Mouse (Mus musculus): Measurements from ENCODE around the gene Fut1. TPM values are rescaled to one million over a fixed set of nuclear protein-coding genes. Genes with fewer than 3 reads are reported as not detected.

Gene Fut1
- polyA plus RNA-seq, 1 experiment from 2014 or later: 0.70 TPM

GRCm38 (mm10) chr7:45630064-45630907, 13.2 kb downstream of the Fut1 start:
- Histone ChIP-seq H3K9me3 (ENCODE audit: control insufficient read depth, low read length) (no peaks in the 10 kb centered on the region), H3K4me1 (replicated peaks; ENCODE audit: control insufficient read depth, insufficient read depth, low read length) (no peaks in the 10 kb centered on the region), H3K4me2 (ENCODE audit: low read length) (no peak overlapping the region), H3K27ac (ENCODE audit: low read depth) (no peak overlapping the region), H3K27me3 (replicated peaks; ENCODE audit: control insufficient read depth, insufficient read depth, low read length) (0 out of 2 replicates have a peak, but pooled peaks cover 7% of the 10 kb centered on the region), H3K36me3 (ENCODE audit: control insufficient read depth, insufficient read depth, low read length) (no peaks in the 10 kb centered on the region), H3K4me3 (ENCODE audit: low read depth, low read length) (no peak overlapping the region), H3K9ac (ENCODE audit: low read length) (no peak overlapping the region)
- WGBS: 75% methylated on average over 23 of the region's 23 CpGs
- ATAC-seq (replicated peaks; ENCODE audit: low FRiP score, low TSS enrichment, low read depth) (no peak), DNase-seq (ENCODE audit: low spot score) (no peak)

- Histone ChIP-seq H3K4me3 (ENCODE audit: low read depth, low read length) (peak overlapping the region; percentile 3; the same call in 1 of the 2 replicates), H3K27ac (ENCODE audit: low read depth) (no peak overlapping the region), H3K9ac (ENCODE audit: low read length) (peak overlapping the region; percentile 30; the same call in 1 of the 2 replicates), H3K9me3 (ENCODE audit: control insufficient read depth, low read length) (no peaks in the 10 kb centered on the region), H3K4me1 (replicated peaks; ENCODE audit: control insufficient read depth, insufficient read depth, low read length) (no peaks in the 10 kb centered on the region), H3K4me2 (ENCODE audit: low read length) (peak overlapping the region; percentile 43), H3K27me3 (replicated peaks; ENCODE audit: control insufficient read depth, insufficient read depth, low read length) (0 out of 2 replicates have a peak, but pooled peaks cover 7% of the 10 kb centered on the region), H3K36me3 (ENCODE audit: control insufficient read depth, insufficient read depth, low read length) (peaks cover 6% of the 10 kb centered on the region; the same call in 1 of the 2 replicates)
- ATAC-seq (replicated peaks; ENCODE audit: low FRiP score, low TSS enrichment, low read depth): no peak
- WGBS: 25% methylated on average over 35 of the region's 35 CpGs
- DNase-seq (ENCODE audit: low spot score): no peak
Measured at GRCm38 (mm10) chr7:45632499-45632898, 15.4 kb downstream of the Fut1 start.

DNA sequence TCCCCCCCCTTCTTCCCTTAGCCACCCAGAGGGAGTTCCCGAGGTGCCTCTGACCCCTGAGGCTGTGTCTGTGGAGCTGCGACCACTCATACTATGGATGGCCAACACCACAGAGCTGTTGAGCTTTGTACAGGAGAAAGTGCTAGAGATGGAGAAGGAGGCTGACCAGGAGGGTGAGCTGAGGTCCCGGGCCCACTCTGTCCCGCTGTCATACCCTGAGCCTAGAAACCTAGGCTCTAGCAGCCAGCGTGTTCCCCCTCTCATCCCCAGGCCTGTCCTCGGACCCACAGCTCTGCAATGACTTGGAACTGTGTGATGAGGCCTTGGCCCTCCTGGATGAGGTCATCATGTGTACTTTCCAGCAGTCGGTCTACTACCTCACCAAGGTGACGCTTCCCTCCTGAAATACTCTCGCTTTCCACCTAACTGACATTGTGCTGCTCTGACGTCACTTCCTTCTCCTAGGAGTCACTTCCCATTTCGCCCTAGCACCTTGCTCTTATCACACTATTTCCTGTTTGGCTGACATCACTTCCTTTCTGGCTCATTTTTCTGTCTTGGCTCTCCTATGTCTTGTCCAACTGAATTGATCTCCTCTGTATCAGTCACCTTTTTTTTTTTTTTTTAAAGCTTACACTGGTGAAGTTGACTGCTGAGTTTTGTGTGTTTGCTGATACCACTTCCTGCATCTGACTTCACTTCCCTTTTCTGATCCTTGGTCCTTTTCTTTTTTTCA, 18.0 kb downstream of the Fut1 start:
- no peak overlapping the region for H3K9ac ChIP-seq (ENCODE audit: low read length)
- H3K4me2 ChIP-seq (ENCODE audit: low read length): no peak overlapping the region
- no peak for ATAC-seq (replicated peaks; ENCODE audit: low FRiP score, low TSS enrichment, low read depth)
- peaks cover 6% of the 10 kb centered on the region; the same call in 1 of the 2 replicates for H3K36me3 ChIP-seq (ENCODE audit: control insufficient read depth, insufficient read depth, low read length)
- H3K4me3 ChIP-seq (ENCODE audit: low read depth, low read length): no peak overlapping the region
- H3K27ac ChIP-seq (ENCODE audit: low read depth): peak overlapping the region; percentile 27; the same call in 1 of the 2 replicates
- peaks cover 7% of the 10 kb centered on the region for H3K4me1 ChIP-seq (replicated peaks; ENCODE audit: control insufficient read depth, insufficient read depth, low read length)
- no peaks in the 10 kb centered on the region for H3K9me3 ChIP-seq (ENCODE audit: control insufficient read depth, low read length)
- DNase-seq (ENCODE audit: low spot score): no peak
- H3K27me3 ChIP-seq (replicated peaks; ENCODE audit: control insufficient read depth, insufficient read depth, low read length): 0 out of 2 replicates have a peak, but pooled peaks cover 2% of the 10 kb centered on the region
- 87% methylated on average over 11 of the region's 11 CpGs for WGBS

DNA sequence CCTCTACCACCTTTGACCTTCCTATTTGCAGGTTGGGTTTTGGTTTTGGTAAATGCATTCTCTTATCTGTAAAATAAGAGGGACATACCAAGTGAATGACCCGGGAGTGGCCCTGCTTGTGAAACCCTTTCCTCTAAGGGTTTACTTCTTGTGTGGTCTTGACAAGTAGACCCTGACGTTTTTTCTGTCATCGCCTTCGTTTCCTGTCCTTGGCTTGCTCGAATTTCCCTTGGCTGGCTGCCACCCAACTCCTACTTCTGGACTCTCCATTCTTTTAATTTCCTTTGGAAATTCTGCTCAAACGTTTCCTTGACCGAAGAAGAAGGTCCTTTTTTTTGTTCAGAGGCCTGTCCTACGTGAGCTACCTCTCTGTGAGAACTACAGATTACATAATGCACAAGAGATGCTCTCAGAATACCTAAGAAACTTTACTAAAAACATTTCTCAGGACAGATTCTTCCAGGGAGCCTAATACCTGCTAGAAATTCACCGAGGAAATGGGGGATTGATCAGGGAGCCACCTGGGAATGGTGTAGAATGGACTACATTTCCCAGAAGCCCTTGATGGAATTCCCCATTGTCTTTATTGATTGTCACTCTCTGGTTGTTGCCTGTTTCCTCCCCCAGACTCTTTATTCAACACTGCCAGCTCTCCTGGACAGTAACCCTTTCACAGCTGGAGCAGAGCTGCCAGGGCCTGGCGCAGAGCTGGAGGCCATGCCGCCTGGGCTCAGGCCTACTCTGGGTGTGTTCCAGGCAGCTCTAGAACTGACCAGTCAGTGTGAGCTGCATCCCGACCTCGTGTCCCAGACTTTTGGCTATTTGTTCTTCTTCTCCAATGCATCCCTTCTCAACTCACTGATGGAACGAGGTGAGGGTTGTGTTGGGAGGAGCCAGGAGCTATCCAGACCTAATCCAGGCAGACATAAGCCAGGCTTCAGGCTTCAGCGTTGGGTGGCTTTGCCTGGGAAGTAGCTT, 18.9 kb downstream of the Fut1 start:
- Histone ChIP-seq H3K9ac (ENCODE audit: low read length) (no peak overlapping the region), H3K4me2 (ENCODE audit: low read length) (no peak overlapping the region), H3K36me3 (ENCODE audit: control insufficient read depth, insufficient read depth, low read length) (peaks cover 6% of the 10 kb centered on the region; the same call in 1 of the 2 replicates), H3K9me3 (ENCODE audit: control insufficient read depth, low read length) (no peaks in the 10 kb centered on the region), H3K4me1 (replicated peaks; ENCODE audit: control insufficient read depth, insufficient read depth, low read length) (peaks cover 12% of the 10 kb centered on the region), H3K4me3 (ENCODE audit: low read depth, low read length) (no peak overlapping the region), H3K27me3 (replicated peaks; ENCODE audit: control insufficient read depth, insufficient read depth, low read length) (0 out of 2 replicates have a peak, but pooled peaks cover 2% of the 10 kb centered on the region), H3K27ac (ENCODE audit: low read depth) (peak overlapping the region; percentile 36; the same call in 1 of the 2 replicates)
- 76% methylated on average over 15 of the region's 15 CpGs for WGBS
- ATAC-seq (replicated peaks; ENCODE audit: low FRiP score, low TSS enrichment, low read depth): no peak
- no peak for DNase-seq (ENCODE audit: low spot score)

DNA sequence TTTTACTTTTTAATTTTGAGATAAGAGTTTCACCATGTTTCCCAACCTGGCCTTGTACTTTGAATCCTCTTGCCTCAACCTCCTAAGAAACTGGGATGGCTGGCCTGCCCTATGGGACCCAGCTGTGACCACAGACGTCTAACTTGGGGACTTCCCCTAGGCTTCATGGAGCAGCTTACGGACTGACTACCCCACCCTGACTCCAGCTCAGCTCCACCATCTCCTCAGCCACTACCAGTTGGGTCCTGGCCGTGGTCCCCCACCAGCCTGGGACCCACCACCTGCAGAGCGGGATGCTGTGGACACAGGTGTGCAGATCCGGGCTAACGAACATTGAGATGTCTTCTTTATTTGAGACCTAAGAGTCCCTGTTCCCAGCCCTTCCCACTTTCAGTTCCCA, 20.6 kb downstream of the Fut1 start:
- 94% methylated on average over 6 of the region's 6 CpGs for WGBS
- H3K27ac ChIP-seq (ENCODE audit: low read depth): no peak overlapping the region
- H3K4me3 ChIP-seq (ENCODE audit: low read depth, low read length): no peak overlapping the region
- ATAC-seq (replicated peaks; ENCODE audit: low FRiP score, low TSS enrichment, low read depth): no peak
- H3K9me3 ChIP-seq (ENCODE audit: control insufficient read depth, low read length): no peaks in the 10 kb centered on the region
- H3K9ac ChIP-seq (ENCODE audit: low read length): no peak overlapping the region
- H3K4me1 ChIP-seq (replicated peaks; ENCODE audit: control insufficient read depth, insufficient read depth, low read length): peaks cover 29% of the 10 kb centered on the region
- peaks cover 6% of the 10 kb centered on the region; the same call in 1 of the 2 replicates for H3K36me3 ChIP-seq (ENCODE audit: control insufficient read depth, insufficient read depth, low read length)
- 0 out of 2 replicates have a peak, but pooled peaks cover 2% of the 10 kb centered on the region for H3K27me3 ChIP-seq (replicated peaks; ENCODE audit: control insufficient read depth, insufficient read depth, low read length)
- H3K4me2 ChIP-seq (ENCODE audit: low read length): peak overlapping the region; percentile 58
- DNase-seq (ENCODE audit: low spot score): no peak

DNA sequence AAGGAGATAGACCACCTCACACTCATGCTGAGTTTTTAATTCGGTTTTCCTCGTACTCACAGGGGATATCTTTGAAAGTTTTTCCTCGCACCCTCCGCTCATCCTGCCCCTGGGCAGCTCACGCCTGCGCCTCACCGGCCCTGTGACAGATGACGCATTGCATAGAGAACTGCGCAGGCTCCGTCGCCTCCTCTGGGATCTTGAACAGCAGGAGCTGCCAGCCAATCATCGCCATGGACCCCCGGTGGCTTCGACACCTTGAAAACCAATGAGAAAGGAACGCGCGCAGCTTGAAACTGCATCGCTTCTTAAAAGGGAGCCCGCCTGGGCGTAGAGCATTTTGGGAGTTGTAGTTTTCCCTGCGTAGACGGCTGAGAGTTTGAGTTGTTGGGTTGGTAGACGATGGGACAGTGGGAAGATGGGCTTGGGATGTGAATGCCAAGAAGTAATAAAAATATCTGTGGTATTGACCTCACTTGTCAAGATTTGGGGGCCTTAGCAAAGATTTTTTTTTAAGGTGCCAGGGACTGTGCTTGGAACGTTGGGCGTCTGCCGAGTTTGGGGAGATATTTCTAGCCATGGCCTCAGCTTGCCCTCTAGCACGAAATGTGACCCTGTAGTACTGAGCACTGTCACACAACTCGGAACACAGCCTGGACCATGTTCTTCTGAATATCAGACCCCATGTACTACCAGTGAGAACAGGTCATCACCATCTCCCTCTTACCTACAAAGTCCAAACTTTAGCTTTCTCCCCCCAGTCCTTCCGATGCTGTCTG, 21.7 kb downstream of the Fut1 start:
- ATAC-seq (replicated peaks; ENCODE audit: low FRiP score, low TSS enrichment, low read depth) (peak; percentile 85), DNase-seq (ENCODE audit: low spot score) (peak; percentile 91)
- Histone ChIP-seq H3K27ac (ENCODE audit: low read depth) (no peak overlapping the region), H3K36me3 (ENCODE audit: control insufficient read depth, insufficient read depth, low read length) (peaks cover 6% of the 10 kb centered on the region; the same call in 1 of the 2 replicates), H3K9ac (ENCODE audit: low read length) (peak overlapping the region; percentile 29; the same call in 1 of the 2 replicates), H3K4me3 (ENCODE audit: low read depth, low read length) (peak overlapping the region; percentile 25), H3K27me3 (replicated peaks; ENCODE audit: control insufficient read depth, insufficient read depth, low read length) (no peaks in the 10 kb centered on the region), H3K9me3 (ENCODE audit: control insufficient read depth, low read length) (no peaks in the 10 kb centered on the region), H3K4me2 (ENCODE audit: low read length) (peak overlapping the region; percentile 58), H3K4me1 (replicated peaks; ENCODE audit: control insufficient read depth, insufficient read depth, low read length) (peaks cover 33% of the 10 kb centered on the region)
- whole genome bisulfite sequencing: 19% methylated on average over 29 of the region's 29 CpGs

GRCm38 (mm10) chr7:45639561-45640027, 22.5 kb downstream of the Fut1 start, which contains the start of gene Mamstr:
Mamstr (plus strand) TSS chr7:45639977.
- peaks cover 36% of the 10 kb centered on the region for H3K4me1 ChIP-seq (replicated peaks; ENCODE audit: control insufficient read depth, insufficient read depth, low read length)
- H3K4me2 ChIP-seq (ENCODE audit: low read length): no peak within 1 kb of the TSS
- H3K27ac ChIP-seq (ENCODE audit: low read depth): no peak within 1 kb of the TSS
- DNase-seq (ENCODE audit: low spot score) (no peak), ATAC-seq (replicated peaks; ENCODE audit: low FRiP score, low TSS enrichment, low read depth) (no peak)
- no peaks in the 10 kb centered on the region for H3K27me3 ChIP-seq (replicated peaks; ENCODE audit: control insufficient read depth, insufficient read depth, low read length)
- H3K9me3 ChIP-seq (ENCODE audit: control insufficient read depth, low read length): no peaks in the 10 kb centered on the region
- no peak within 1 kb of the TSS for H3K4me3 ChIP-seq (ENCODE audit: low read depth, low read length)
- peaks cover 6% of the 10 kb centered on the region; the same call in 1 of the 2 replicates for H3K36me3 ChIP-seq (ENCODE audit: control insufficient read depth, insufficient read depth, low read length)
- 33% methylated on average over 19 of the region's 19 CpGs for WGBS
- H3K9ac ChIP-seq (ENCODE audit: low read length): no peak within 1 kb of the TSS

Measured in intestine, embryonic 14.5 days (tissue).